Mouse (Mus musculus) heart, adult 2 months (tissue): ENCODE results near the gene D16Ertd472e.

Experiments used
- CTCF ChIP-seq: fragments of 200-600 bp; IDR thresholded peaks from 2 replicates; pipeline ENCODE4 v1.8.1; 2022; ENCODE audit warnings: antibody characterized with exemption, mild to moderate bottlenecking, moderate library complexity
- POLR2A ChIP-seq: fragments of 200-500 bp; IDR thresholded peaks from 2 replicates; pipeline ENCODE4 v1.6.1; 2011; ENCODE audit warnings: mild to moderate bottlenecking, low read depth, low read length, control low read depth; ENCODE audit not compliant: insufficient read depth

DNA sequence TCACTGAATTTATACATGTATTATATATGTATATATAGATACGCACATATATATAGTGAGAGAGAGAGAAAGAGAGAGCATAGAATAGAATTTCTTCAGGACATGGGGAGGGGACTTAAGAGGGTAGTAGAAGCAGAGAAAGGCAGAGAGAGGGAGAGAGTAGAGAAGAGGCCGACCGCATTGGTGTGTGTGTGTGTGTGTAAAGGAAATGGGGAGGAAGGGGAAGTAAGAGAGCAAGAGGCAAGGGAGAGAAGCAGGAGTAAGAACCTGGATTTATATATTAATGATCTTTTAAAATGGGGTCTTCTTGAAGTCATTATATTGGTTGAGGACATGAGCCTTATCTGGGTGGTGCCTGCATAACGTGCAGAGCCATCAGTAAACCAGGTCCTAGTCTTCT lies 53.5 kb downstream of the D16Ertd472e start:
- TF ChIP-seq CTCF (no peak), POLR2A (no peak)
